7 mouse cellular contexts compared by ENCODE assay signal in the genomic region with DNA sequence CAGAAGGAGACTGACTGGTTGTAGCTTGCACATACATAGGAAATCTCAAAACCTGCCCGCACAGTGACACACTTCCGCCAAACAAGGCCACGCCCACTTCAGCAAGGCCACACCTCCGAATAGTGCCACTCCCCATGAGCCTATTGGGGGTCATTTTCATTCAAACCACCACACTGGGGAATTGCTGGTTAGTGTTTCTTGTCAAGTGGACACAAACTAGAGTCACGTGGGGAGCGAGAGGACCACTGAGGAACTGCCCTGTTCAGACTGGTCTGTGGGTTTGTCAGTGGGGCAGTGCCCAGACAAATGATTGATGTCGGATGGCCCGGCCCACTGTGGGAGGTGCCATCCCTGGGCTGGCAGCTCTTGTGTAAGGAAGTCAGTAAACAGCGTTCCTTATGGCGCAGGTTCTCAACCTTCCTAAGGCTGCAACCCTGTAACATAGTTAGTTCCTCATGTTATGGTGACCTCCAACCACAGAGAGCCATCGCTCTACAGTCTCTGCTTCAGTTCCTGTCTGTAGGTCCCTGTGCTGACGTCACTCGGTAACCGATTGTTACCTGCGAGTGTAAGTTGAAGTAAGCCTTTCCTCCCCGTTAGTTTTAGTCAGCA. TPM values are rescaled to one million over a fixed set of nuclear protein-coding genes. Genes with fewer than 3 reads are reported as not detected.
DNase-seq lines count a peak whose midpoint lies in the region; ATAC-seq and TF ChIP-seq lines count a peak whose summit lies in the region.

No protein-coding gene starts in this region.

- peak; percentile 12; the same call in 1 of the 2 replicates for ATAC-seq in forebrain, embryonic 15.5 days (replicated peaks)
- ATAC-seq in liver, embryonic 11.5 days (replicated peaks; ENCODE audit: low FRiP score) = peak; percentile 76
- ATAC-seq in monocyte, adult 5-6 weeks (replicated peaks; ENCODE audit: insufficient number of reproducible peaks, low FRiP score, low TSS enrichment, poor library complexity, severe bottlenecking) = peak; percentile 67

- TF ChIP-seq CTCF in E14TG2a.4 (conservative IDR thresholded peaks at IDR 0.05; ENCODE audit: low read length) = no peak

- peak overlapping the region; percentile 59 for H3K27ac ChIP-seq in forebrain, embryonic 15.5 days (replicated peaks)
- no peak overlapping the region for H3K27ac ChIP-seq in liver, embryonic 11.5 days (ENCODE audit: low read depth, low read length)

- H3K27me3 ChIP-seq in E14TG2a.4 (ENCODE audit: insufficient read depth, low read length) = 0 out of 2 replicates have a peak, but pooled peaks cover 1% of the 10 kb centered on the region
- no peaks in the 10 kb centered on the region for H3K27me3 ChIP-seq in forebrain, embryonic 15.5 days
- H3K27me3 ChIP-seq in liver, embryonic 11.5 days (replicated peaks; ENCODE audit: control insufficient read depth, insufficient read depth, low read length) = no peaks in the 10 kb centered on the region

- peaks cover 48% of the 10 kb centered on the region for H3K4me1 ChIP-seq in E14TG2a.4 (replicated peaks; ENCODE audit: low read depth, low read length)
- peaks cover 22% of the 10 kb centered on the region for H3K4me1 ChIP-seq in forebrain, embryonic 15.5 days
- no peaks in the 10 kb centered on the region for H3K4me1 ChIP-seq in liver, embryonic 11.5 days (replicated peaks; ENCODE audit: control insufficient read depth, insufficient read depth, low read length)

- peak; percentile 91 for DNase-seq in 416B (ENCODE audit: low read depth)
- DNase-seq in liver, embryonic 11.5 days (ENCODE audit: low spot score) = peak; percentile 60
- no peak for DNase-seq in right cerebral cortex, postnatal 14 days
- no peak for DNase-seq in cerebellum, postnatal 10 days

- H3K36me3 ChIP-seq in E14TG2a.4 (ENCODE audit: insufficient read depth, low read length) = peaks cover 33% of the 10 kb centered on the region
- peaks cover 31% of the 10 kb centered on the region for H3K36me3 ChIP-seq in forebrain, embryonic 15.5 days
- peaks cover 22% of the 10 kb centered on the region for H3K36me3 ChIP-seq in liver, embryonic 11.5 days (ENCODE audit: control insufficient read depth, insufficient read depth, low read length)

- H3K4me3 ChIP-seq in E14TG2a.4 (replicated peaks; ENCODE audit: low read length) = peak overlapping the region; percentile 43
- H3K4me3 ChIP-seq in forebrain, embryonic 15.5 days = no peak overlapping the region
- peak overlapping the region; percentile 42 for H3K4me3 ChIP-seq in liver, embryonic 11.5 days (ENCODE audit: low read depth, low read length)

- 38% methylated on average over 16 of the region's 16 CpGs for WGBS in forebrain, embryonic 15.5 days
- 28% methylated on average over 16 of the region's 16 CpGs for WGBS in liver, embryonic 11.5 days

- peak overlapping the region; percentile 34; the same call in 1 of the 2 replicates for H3K4me2 ChIP-seq in forebrain, embryonic 15.5 days (replicated peaks)
- H3K4me2 ChIP-seq in liver, embryonic 11.5 days = peak overlapping the region; percentile 61

- no peak overlapping the region for H3K9ac ChIP-seq in forebrain, embryonic 15.5 days (replicated peaks)
- H3K9ac ChIP-seq in liver, embryonic 11.5 days (ENCODE audit: low read depth, low read length) = 0 out of 2 replicates have a peak overlapping the region, but pooled peaks have one; percentile 1

- no peaks in the 10 kb centered on the region for H3K9me3 ChIP-seq in E14TG2a.4 (ENCODE audit: low read length)
- no peaks in the 10 kb centered on the region for H3K9me3 ChIP-seq in forebrain, embryonic 15.5 days
- no peaks in the 10 kb centered on the region for H3K9me3 ChIP-seq in liver, embryonic 11.5 days (ENCODE audit: control insufficient read depth, low read length)

RNA-seq across cellular contexts. Expression of gene Eid3, which starts 33.5 kb away (rescaled TPM):
- 0.22 and 0.51 TPM in 2 replicates for polyA plus RNA-seq in forebrain, embryonic 15.5 days (2015; fragmentation: Nextera tagmentation; extraction: Ambion mirVana)
- polyA plus RNA-seq in liver, embryonic 11.5 days (2014; fragmentation: Nextera tagmentation; extraction: Ambion mirVana) = 0.45 and 0.75 TPM in 2 replicates
- 9.6 to 18.2 TPM (median 16.2 TPM) in 3 replicates for total RNA-seq in monocyte, adult 5-6 weeks (2017)

Comparison
In these comparisons a context has a peak if more than half of its experiments do, and no peak if none do; other contexts are left out.
1. DNase-seq: peak in 416B (single experiment) and liver, embryonic 11.5 days (single experiment); none in right cerebral cortex, postnatal 14 days (single experiment) and cerebellum, postnatal 10 days (0 of 2).
2. ATAC-seq: peak in every context shown above with its lines; median percentile 76 in liver, embryonic 11.5 days; 67 in monocyte, adult 5-6 weeks; 12 in forebrain, embryonic 15.5 days.